Mouse (Mus musculus) cortical plate, adult 2 months (tissue): ENCODE measurements around the gene Slc38a6.

Experiments used
- CTCF ChIP-seq: fragments of 200-500 bp; IDR thresholded peaks from 2 replicates; pipeline ENCODE4 v1.5.1; 2011; ENCODE audit warnings: mild to moderate bottlenecking, control low read depth, low read length; ENCODE audit not compliant: insufficient read depth; ENCODE audit errors: extremely low read depth
- POLR2A ChIP-seq: fragments of 200-500 bp; IDR thresholded peaks from 2 replicates; pipeline ENCODE4 v1.6.1; 2011; ENCODE audit warnings: mild to moderate bottlenecking, low read length, control low read depth; ENCODE audit not compliant: insufficient read depth; ENCODE audit errors: extremely low read depth

- no peak for TF ChIP-seq CTCF
- no peak for TF ChIP-seq POLR2A
Observed at GRCm38 (mm10) chr12:73295505-73296140, 9.0 kb downstream of the Slc38a6 start.
